Mouse (Mus musculus) layer of hippocampus, adult 11-12 months (tissue): ENCODE results near the gene Depdc5.
"Not testable (repeated sequence)": the region's sequence is repeated elsewhere in the genome, so short reads cannot be mapped to it uniquely, and the experiment has no call there.

ENCODE experiments used
- DNase-seq: peaks from one replicate; pipeline ENCODE4 v3.0.0; 2022; ENCODE audit warnings: low spot score

The Depdc5 gene

GRCm38 (mm10) chr5:32863253-32864228 is at the start of gene Depdc5:
Depdc5 (plus strand) TSS chr5:32863701.
- peak; percentile 89 for DNase-seq

DNA sequence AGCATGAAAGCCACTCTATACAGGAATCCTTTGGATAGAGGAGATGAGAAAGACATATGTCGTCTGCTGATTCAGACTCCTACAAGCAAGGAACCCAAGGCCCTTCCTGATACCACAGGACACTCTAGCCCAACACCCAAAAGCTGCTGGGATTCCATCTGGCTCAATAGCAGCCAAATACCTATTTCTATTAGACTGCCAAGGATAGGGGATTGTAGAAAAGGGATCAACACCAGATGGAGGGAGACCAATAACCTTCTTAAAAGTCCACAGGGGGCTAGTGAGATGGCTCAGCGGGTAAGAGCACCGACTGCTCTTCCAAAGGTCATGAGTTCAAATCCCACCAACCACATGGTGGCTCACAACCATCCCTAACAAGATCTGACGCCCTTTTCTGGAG is 48.1 kb upstream of the Depdc5 start:
- DNase-seq, result no peak

GRCm38 (mm10) chr5:32820471-32820870 is 43.0 kb upstream of the Depdc5 start:
- DNase-seq, result peak; percentile 47

- DNase-seq, result no peak
Measured at GRCm38 (mm10) chr5:32827009-32827408, 36.5 kb upstream of the Depdc5 start, which contains the start of gene Gm20671. Gm20671 (minus strand) TSS chr5:32827109.

DNA sequence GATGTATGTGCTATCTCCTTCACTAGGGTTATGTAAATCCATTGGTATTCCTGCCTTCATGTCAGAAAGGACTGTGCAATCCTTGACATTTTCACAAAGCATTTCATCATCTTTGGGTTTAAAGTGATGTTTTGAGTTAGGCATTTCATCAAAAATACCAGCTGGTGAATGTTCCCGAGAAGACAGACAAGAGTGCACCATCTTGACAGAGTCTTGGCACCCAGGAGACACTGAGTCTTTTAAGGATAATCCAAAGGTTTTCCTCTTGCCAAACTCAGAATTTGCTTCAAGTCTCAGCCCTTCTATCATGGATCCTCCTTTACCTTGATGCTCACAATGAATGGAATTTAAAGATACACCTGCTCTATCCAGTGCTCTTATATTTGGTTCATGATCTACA is 34.7 kb upstream of the Depdc5 start:
- not testable (repeated sequence) for DNase-seq

GRCm38 (mm10) chr5:32830054-32830453 is 33.4 kb upstream of the Depdc5 start:
- DNase-seq, result no peak

- no peak for DNase-seq
Measured at GRCm38 (mm10) chr5:32834497-32834896, 29.0 kb upstream of the Depdc5 start.

- no peak for DNase-seq
Measured at GRCm38 (mm10) chr5:32836976-32837375, 26.5 kb upstream of the Depdc5 start.

- no peak for DNase-seq
Measured at GRCm38 (mm10) chr5:32840029-32840428, 23.5 kb upstream of the Depdc5 start.

DNA sequence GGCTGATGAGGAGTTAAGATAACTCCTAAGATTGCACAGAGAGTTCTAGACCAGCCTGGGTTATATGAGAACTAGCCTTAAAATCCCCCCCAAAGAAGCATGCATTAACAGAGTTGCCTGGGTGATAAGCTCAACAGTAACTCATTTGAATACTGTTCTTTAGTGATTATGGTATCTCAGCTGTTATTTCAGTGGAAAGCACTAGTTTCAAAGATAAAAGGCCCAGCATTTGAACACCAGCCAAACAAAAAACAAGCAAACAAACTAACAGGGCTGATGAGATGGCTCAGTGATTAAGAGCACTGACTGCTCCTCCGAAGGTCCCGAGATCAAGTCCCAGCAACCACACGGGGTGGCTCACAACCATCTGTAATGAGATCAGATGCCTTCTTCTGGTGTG is 14.3 kb upstream of the Depdc5 start:
- DNase-seq, result no peak

- not testable (repeated sequence) for DNase-seq
Measured at GRCm38 (mm10) chr5:32849580-32849979, 13.9 kb upstream of the Depdc5 start.

DNA sequence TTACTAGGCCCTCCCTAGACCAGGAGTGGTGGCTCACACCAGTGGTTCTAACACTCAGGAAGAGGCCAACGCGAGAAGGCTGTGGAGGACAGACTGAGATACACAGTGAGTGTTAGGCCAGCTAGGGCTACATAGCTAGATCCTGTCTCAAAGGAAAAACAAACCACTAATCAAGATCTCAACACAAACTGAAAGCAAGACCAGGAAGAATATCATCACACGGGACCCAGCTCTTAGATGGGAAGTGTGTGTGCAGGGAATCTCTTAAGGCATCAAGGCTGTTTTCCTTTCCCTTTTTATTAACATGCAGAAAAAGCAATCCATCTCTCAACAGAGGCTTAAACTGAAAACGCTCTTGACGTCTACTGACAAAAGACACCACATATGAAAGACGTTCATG is 11.5 kb upstream of the Depdc5 start:
- DNase-seq, result no peak

- peak; percentile 100 for DNase-seq
Measured at GRCm38 (mm10) chr5:32853731-32854507, 9.6 kb upstream of the Depdc5 start, which contains the start of gene Prr14l. Prr14l (minus strand) TSS chr5:32854256.

- DNase-seq, result no peak
Measured at GRCm38 (mm10) chr5:32854818-32855217, 8.7 kb upstream of the Depdc5 start.

- not testable (repeated sequence) for DNase-seq
Measured at GRCm38 (mm10) chr5:32855274-32855673, 8.2 kb upstream of the Depdc5 start.

- DNase-seq, result peak; percentile 62
Measured at GRCm38 (mm10) chr5:32857781-32858220, 5.7 kb upstream of the Depdc5 start.

- DNase-seq, result no peak
Measured at GRCm38 (mm10) chr5:32861082-32861481, 2.4 kb upstream of the Depdc5 start.

DNA sequence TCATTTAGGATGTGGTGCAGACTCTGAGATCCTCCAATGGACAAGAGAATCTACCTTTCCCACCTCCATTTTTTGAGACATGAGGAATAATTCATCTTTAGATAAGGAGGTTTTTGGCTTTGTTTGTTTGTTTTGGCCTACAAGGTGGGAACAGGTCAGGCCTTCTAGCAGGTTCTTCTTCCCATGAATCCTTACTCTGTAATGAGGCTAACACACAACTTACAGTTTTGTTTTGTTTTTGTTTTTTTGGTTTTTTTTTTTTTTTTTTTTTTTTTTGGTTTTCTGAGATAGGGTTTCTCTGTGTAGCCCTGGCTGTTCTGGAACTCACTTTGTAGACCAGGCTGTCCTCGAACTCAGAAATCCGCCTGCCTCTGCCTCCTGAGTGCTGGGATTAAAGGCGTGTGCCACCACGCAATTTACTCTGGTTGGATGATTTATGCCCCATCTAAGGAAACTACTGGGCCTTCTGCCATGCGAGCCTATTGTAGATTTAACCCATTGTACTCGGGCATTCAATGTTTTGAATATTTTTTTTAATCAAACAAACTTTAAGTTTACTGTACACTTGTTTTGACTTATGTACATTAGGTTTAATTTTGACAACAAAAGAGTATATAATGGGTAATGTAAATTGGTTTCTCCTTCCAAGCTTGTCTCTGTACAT is 900 bp upstream of the Depdc5 start:
- no peak for DNase-seq

DNA sequence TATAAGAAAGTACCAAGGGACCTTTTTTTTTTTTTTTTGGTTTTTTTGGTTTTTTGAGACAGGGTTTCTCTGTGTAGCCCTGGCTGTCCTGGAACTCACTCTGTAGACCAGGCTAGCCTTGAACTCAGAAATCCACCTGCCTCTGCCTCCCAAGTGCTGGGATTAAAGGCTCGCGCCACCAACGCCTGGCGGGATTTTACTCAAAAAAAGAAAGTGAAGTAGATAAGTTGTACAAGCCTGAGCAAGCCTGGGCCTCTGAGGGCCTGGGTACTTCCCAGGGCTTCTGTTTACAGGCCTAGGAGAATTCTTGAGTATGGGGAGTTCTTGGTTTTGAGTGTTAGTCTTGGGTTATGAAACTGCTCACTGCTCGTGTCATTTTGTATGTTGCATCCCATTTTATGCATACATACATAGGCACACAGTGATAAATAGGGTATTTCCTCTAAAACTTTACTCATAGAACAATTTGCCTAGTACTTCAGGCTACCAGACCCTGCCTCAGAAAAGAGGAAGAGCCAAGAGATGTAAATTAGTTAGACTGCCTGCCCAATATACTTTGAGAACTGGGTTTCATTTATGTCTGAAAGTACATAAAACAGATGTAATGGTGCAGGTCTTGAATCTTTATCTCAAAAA is 6.0 kb downstream of the Depdc5 start:
- DNase-seq, result no peak

DNA sequence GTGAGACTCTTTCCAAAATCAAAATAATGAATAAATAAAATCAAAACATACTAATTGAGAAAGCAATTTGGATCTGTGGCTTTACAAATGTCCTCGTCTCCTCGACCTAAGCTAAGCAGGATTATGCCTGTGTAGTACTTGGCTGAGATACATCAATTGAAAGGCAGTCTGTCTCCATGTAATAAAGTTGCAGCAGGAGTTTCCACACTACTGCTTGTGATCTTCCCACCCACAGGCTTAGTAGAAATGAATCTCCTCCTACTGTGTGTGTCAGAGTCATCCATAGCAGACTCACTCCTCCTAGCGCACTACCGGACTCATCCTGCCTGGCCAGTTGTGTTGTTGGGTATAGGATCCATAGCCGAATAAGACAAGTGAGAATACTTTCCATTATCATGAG is 8.8 kb downstream of the Depdc5 start:
- DNase-seq, result no peak

GRCm38 (mm10) chr5:32886739-32887138 is 23.2 kb downstream of the Depdc5 start:
- DNase-seq, result no peak

- DNase-seq, result no peak
Measured at GRCm38 (mm10) chr5:32907496-32907895, 44.0 kb downstream of the Depdc5 start.
